Mouse (Mus musculus) lung, embryonic 15.5 days (tissue): ENCODE measurements at regions not wholly inside any gene's neighbourhood (a gene's known extent, or its start where the extent isn't known, plus 50 kb on each side); places are given as distances from the start of the nearest gene placed in this dataset.

ENCODE experiments used
- ATAC-seq: fragments of 200-750 bp; cut with Nextera tagmentation; 2 replicates; pipeline ENCODE4 v1.8.0; 2017; ENCODE audit warnings: moderate number of reproducible peaks, borderline replicate concordance; ENCODE audit not compliant: low FRiP score, low TSS enrichment; ENCODE audit errors: extremely low read depth
- H3K27ac ChIP-seq: fragments of 300-500 bp; sonication (generic); 2 replicates; pipeline ENCODE4 v1.5.1; 2015; ENCODE audit warnings: moderate library complexity, mild to moderate bottlenecking, inconsistent platforms
- H3K27me3 ChIP-seq: fragments of 300-500 bp; sonication (generic); 2 replicates; pipeline ENCODE4 v1.6.1; 2015; ENCODE audit warnings: inconsistent platforms
- H3K36me3 ChIP-seq: fragments of 300-500 bp; sonication (generic); 2 replicates; pipeline ENCODE4 v1.6.1; 2015; ENCODE audit warnings: inconsistent platforms
- H3K4me1 ChIP-seq: fragments of 300-500 bp; sonication (generic); 2 replicates; pipeline ENCODE4 v1.6.1; 2015; ENCODE audit warnings: inconsistent platforms
- H3K4me2 ChIP-seq: fragments of 300-500 bp; sonication (generic); 2 replicates; pipeline ENCODE4 v1.6.1; 2015; ENCODE audit warnings: inconsistent platforms, mild to moderate bottlenecking, moderate library complexity
- H3K4me3 ChIP-seq: fragments of 300-500 bp; sonication (generic); 2 replicates; pipeline ENCODE4 v1.5.1; 2015; ENCODE audit warnings: mild to moderate bottlenecking, inconsistent platforms
- H3K9ac ChIP-seq: fragments of 300-500 bp; sonication (generic); 2 replicates; pipeline ENCODE4 v1.6.1; 2015; ENCODE audit warnings: inconsistent platforms
- H3K9me3 ChIP-seq: fragments of 300-500 bp; sonication (generic); 2 replicates; pipeline ENCODE4 v1.6.1; 2016; ENCODE audit warnings: inconsistent platforms
- WGBS: fragments of 180-500 bp; shearing (Covaris S2); methylation state at CpG from one replicate; pipeline ENCODE4 v1.1.7; 2015; 5-methylcytosine and 5-hydroxymethylcytosine counted together

GRCm38 (mm10) chr5:118946994-118947393 lies 386.5 kb downstream of the Med13l start:
- no peaks in the 10 kb centered on the region for H3K27me3 ChIP-seq
- H3K4me2 ChIP-seq = no peak overlapping the region
- no peaks in the 10 kb centered on the region for H3K9me3 ChIP-seq
- no peak overlapping the region for H3K27ac ChIP-seq
- H3K36me3 ChIP-seq = no peaks in the 10 kb centered on the region
- WGBS = 69% methylated on average over 2 of the region's 2 CpGs
- H3K4me1 ChIP-seq = no peaks in the 10 kb centered on the region
- H3K9ac ChIP-seq = no peak overlapping the region
- ATAC-seq = no peak
- H3K4me3 ChIP-seq = no peak overlapping the region

- Histone ChIP-seq H3K4me2 (no peak overlapping the region), H3K9ac (no peak overlapping the region), H3K9me3 (no peaks in the 10 kb centered on the region), H3K4me1 (no peaks in the 10 kb centered on the region), H3K27ac (no peak overlapping the region), H3K4me3 (no peak overlapping the region), H3K36me3 (no peaks in the 10 kb centered on the region), H3K27me3 (no peaks in the 10 kb centered on the region)
- no peak for ATAC-seq
- 87% methylated on average over 6 of the region's 6 CpGs for WGBS
These were observed 387.8 kb downstream of the Med13l start for GRCm38 (mm10) chr5:118948119-118948786.

- no peaks in the 10 kb centered on the region for H3K27me3 ChIP-seq
- no peaks in the 10 kb centered on the region for H3K9me3 ChIP-seq
- no peak overlapping the region for H3K27ac ChIP-seq
- no peak overlapping the region for H3K4me2 ChIP-seq
- H3K4me1 ChIP-seq = no peaks in the 10 kb centered on the region
- H3K4me3 ChIP-seq = no peak overlapping the region
- H3K36me3 ChIP-seq = no peaks in the 10 kb centered on the region
- ATAC-seq = no peak
- H3K9ac ChIP-seq = no peak overlapping the region
- 73% methylated on average over 7 of the region's 7 CpGs for WGBS
These were observed 390.6 kb downstream of the Med13l start for GRCm38 (mm10) chr5:118951067-118951466.

GRCm38 (mm10) chr5:118960521-118961001 lies 400.1 kb downstream of the Med13l start:
- no peaks in the 10 kb centered on the region for H3K27me3 ChIP-seq
- peaks cover 12% of the 10 kb centered on the region for H3K4me1 ChIP-seq
- 27% methylated on average over 21 of the region's 21 CpGs for WGBS
- ATAC-seq = no peak
- H3K4me2 ChIP-seq = peak overlapping the region; percentile 9; the same call in 1 of the 2 replicates
- no peak overlapping the region for H3K9ac ChIP-seq
- H3K27ac ChIP-seq = no peak overlapping the region
- H3K36me3 ChIP-seq = no peaks in the 10 kb centered on the region
- H3K4me3 ChIP-seq = no peak overlapping the region
- no peaks in the 10 kb centered on the region for H3K9me3 ChIP-seq

- Histone ChIP-seq H3K9me3 (no peaks in the 10 kb centered on the region), H3K4me3 (no peak overlapping the region), H3K27me3 (no peaks in the 10 kb centered on the region), H3K9ac (no peak overlapping the region), H3K27ac (no peak overlapping the region), H3K4me2 (no peak overlapping the region), H3K4me1 (peaks cover 12% of the 10 kb centered on the region), H3K36me3 (no peaks in the 10 kb centered on the region)
- no peak for ATAC-seq
- WGBS = 38% methylated on average over 11 of the region's 11 CpGs
These were observed 400.6 kb downstream of the Med13l start for GRCm38 (mm10) chr5:118961091-118961490.

- Histone ChIP-seq H3K4me2 (no peak overlapping the region), H3K36me3 (no peaks in the 10 kb centered on the region), H3K4me3 (no peak overlapping the region), H3K9ac (no peak overlapping the region), H3K9me3 (no peaks in the 10 kb centered on the region), H3K27ac (no peak overlapping the region; the same call in 1 of the 2 replicates), H3K4me1 (peaks cover 12% of the 10 kb centered on the region), H3K27me3 (no peaks in the 10 kb centered on the region)
- WGBS = 80% methylated on average over 3 of the region's 3 CpGs
- no peak for ATAC-seq
These were observed 401.7 kb downstream of the Med13l start for GRCm38 (mm10) chr5:118962152-118962551.

- 80% methylated on average over 3 of the region's 3 CpGs for WGBS
- no peak overlapping the region for H3K9ac ChIP-seq
- no peaks in the 10 kb centered on the region for H3K27me3 ChIP-seq
- H3K36me3 ChIP-seq = no peaks in the 10 kb centered on the region
- H3K27ac ChIP-seq = no peak overlapping the region
- H3K4me1 ChIP-seq = peaks cover 16% of the 10 kb centered on the region
- 0 out of 2 replicates have a peak, but pooled peaks have one; percentile 27 for ATAC-seq
- H3K9me3 ChIP-seq = no peaks in the 10 kb centered on the region
- H3K4me2 ChIP-seq = no peak overlapping the region
- no peak overlapping the region for H3K4me3 ChIP-seq
These were observed 402.5 kb downstream of the Med13l start for GRCm38 (mm10) chr5:118963001-118963400.

GRCm38 (mm10) chr5:118966901-118967300 lies 406.4 kb downstream of the Med13l start:
- no peak overlapping the region for H3K27ac ChIP-seq

GRCm38 (mm10) chr5:118967718-118968117 lies 407.2 kb downstream of the Med13l start:
- no peak for ATAC-seq
- H3K9me3 ChIP-seq = no peaks in the 10 kb centered on the region
- no peak overlapping the region for H3K4me2 ChIP-seq
- H3K27ac ChIP-seq = no peak overlapping the region
- H3K27me3 ChIP-seq = no peaks in the 10 kb centered on the region
- 36% methylated on average over 11 of the region's 11 CpGs for WGBS
- 0 out of 2 replicates have a peak, but pooled peaks cover 4% of the 10 kb centered on the region for H3K4me1 ChIP-seq
- no peak overlapping the region for H3K9ac ChIP-seq
- no peaks in the 10 kb centered on the region for H3K36me3 ChIP-seq
- no peak overlapping the region for H3K4me3 ChIP-seq

More at GRCm38 (mm10) chr5:118966901-118967300, 406.4 kb downstream of the Med13l start:
- peaks cover 8% of the 10 kb centered on the region; the same call in 1 of the 2 replicates for H3K4me1 ChIP-seq
- no peak overlapping the region for H3K4me3 ChIP-seq
- H3K4me2 ChIP-seq = no peak overlapping the region
- WGBS = 69% methylated on average over 6 of the region's 6 CpGs
- no peak overlapping the region for H3K9ac ChIP-seq
- ATAC-seq = no peak
- H3K27me3 ChIP-seq = no peaks in the 10 kb centered on the region
- H3K9me3 ChIP-seq = no peaks in the 10 kb centered on the region
- no peaks in the 10 kb centered on the region for H3K36me3 ChIP-seq

- Histone ChIP-seq H3K9ac (no peak overlapping the region), H3K4me1 (no peaks in the 10 kb centered on the region), H3K9me3 (no peaks in the 10 kb centered on the region), H3K4me2 (no peak overlapping the region), H3K36me3 (no peaks in the 10 kb centered on the region), H3K27ac (no peak overlapping the region), H3K4me3 (no peak overlapping the region), H3K27me3 (no peaks in the 10 kb centered on the region)
- no peak for ATAC-seq
- WGBS = 65% methylated on average over 10 of the region's 10 CpGs
These were observed 414.7 kb downstream of the Med13l start for GRCm38 (mm10) chr5:118975147-118975546.

GRCm38 (mm10) chr5:118978921-118979630 lies 418.6 kb downstream of the Med13l start:
- Histone ChIP-seq H3K4me2 (no peak overlapping the region), H3K9me3 (no peaks in the 10 kb centered on the region), H3K27ac (no peak overlapping the region), H3K36me3 (no peaks in the 10 kb centered on the region), H3K4me1 (no peaks in the 10 kb centered on the region), H3K9ac (no peak overlapping the region), H3K27me3 (no peaks in the 10 kb centered on the region), H3K4me3 (no peak overlapping the region)
- 45% methylated on average over 11 of the region's 11 CpGs for WGBS
- ATAC-seq = no peak

GRCm38 (mm10) chr5:118981046-118981445 lies 420.6 kb downstream of the Med13l start:
- Histone ChIP-seq H3K9me3 (no peaks in the 10 kb centered on the region), H3K36me3 (no peaks in the 10 kb centered on the region), H3K9ac (0 out of 2 replicates have a peak overlapping the region, but pooled peaks have one; percentile 9), H3K4me1 (peaks cover 1% of the 10 kb centered on the region; the same call in 1 of the 2 replicates), H3K27ac (peak overlapping the region; percentile 36), H3K27me3 (no peaks in the 10 kb centered on the region), H3K4me3 (no peak overlapping the region), H3K4me2 (no peak overlapping the region)
- ATAC-seq = peak; percentile 83
- 13% methylated on average over 16 of the region's 16 CpGs for WGBS
